Mouse (Mus musculus) intestine, postnatal 0 days (tissue): ENCODE data around the gene Sec14l1. TPM values are rescaled to one million over a fixed set of nuclear protein-coding genes. Genes with fewer than 3 reads are reported as not detected.
A peak's percentile ranks its signal among the peaks of the same experiment; 100 is the strongest.

Experiments
- ATAC-seq: fragments of 200-750 bp; cut with Nextera tagmentation; 2 replicates; pipeline ENCODE4 v1.8.0; 2017; ENCODE audit warnings: mild to moderate bottlenecking, moderate TSS enrichment, moderate library complexity
- H3K27ac ChIP-seq: fragments of 300-500 bp; sonication (generic); 2 replicates; pipeline ENCODE4 v1.5.1; 2014; ENCODE audit warnings: mild to moderate bottlenecking, low read depth, low read length, moderate library complexity
- H3K27me3 ChIP-seq: fragments of 300-500 bp; sonication (generic); replicated peaks from 2 replicates; pipeline ENCODE4 v1.6.1; 2014; ENCODE audit warnings: low read length, mixed read lengths; ENCODE audit not compliant: control insufficient read depth, insufficient read depth
- H3K36me3 ChIP-seq: fragments of 300-500 bp; sonication (generic); 2 replicates; pipeline ENCODE4 v1.6.1; 2014; ENCODE audit warnings: mild to moderate bottlenecking, moderate library complexity; ENCODE audit not compliant: control insufficient read depth, insufficient read depth
- H3K4me1 ChIP-seq: fragments of 300-500 bp; sonication (generic); replicated peaks from 2 replicates; pipeline ENCODE4 v1.6.1; 2014; ENCODE audit warnings: antibody characterized with exemption, low read length, mixed read lengths; ENCODE audit not compliant: control insufficient read depth, insufficient read depth
- H3K4me2 ChIP-seq: fragments of 300-500 bp; sonication (generic); replicated peaks from 2 replicates; pipeline ENCODE4 v1.6.1; 2014; ENCODE audit warnings: low read depth, mild to moderate bottlenecking, moderate library complexity
- H3K4me3 ChIP-seq: fragments of 300-500 bp; sonication (generic); 2 replicates; pipeline ENCODE4 v1.5.1; 2014; ENCODE audit warnings: low read depth, low read length
- H3K9ac ChIP-seq: fragments of 300-500 bp; sonication (generic); 2 replicates; pipeline ENCODE4 v1.6.1; 2014; ENCODE audit warnings: mild to moderate bottlenecking, low read depth, low read length
- H3K9me3 ChIP-seq: fragments of 300-500 bp; sonication (generic); 2 replicates; pipeline ENCODE4 v1.6.1; 2016; ENCODE audit warnings: mixed run types; ENCODE audit not compliant: control insufficient read depth
- CTCF ChIP-seq: sonication (generic); IDR thresholded peaks from 2 replicates; pipeline ENCODE4 v1.5.1; 2016; ENCODE audit warnings: low read depth, mild to moderate bottlenecking, control low read depth, antibody characterized with exemption, moderate library complexity
- WGBS: fragments of 180-500 bp; shearing (Covaris S2); extraction: QIAGEN DNeasy Blood & Tissue Kit; methylation state at CpG from one replicate; pipeline ENCODE4 v1.1.7; 2014; 5-methylcytosine and 5-hydroxymethylcytosine counted together
- polyA plus RNA-seq: library from polyadenylated mRNA; unstranded; fragments of >200 nt; fragmentation: Nextera tagmentation; extraction: Ambion mirVana; gene quantifications from 2 replicates; pipeline ENCODE4 v1.2.1, GENCODE M21; 2015

Sec14l1 gene
- polyA plus RNA-seq, 1 experiment from 2014 or later: 22.8 TPM

DNA sequence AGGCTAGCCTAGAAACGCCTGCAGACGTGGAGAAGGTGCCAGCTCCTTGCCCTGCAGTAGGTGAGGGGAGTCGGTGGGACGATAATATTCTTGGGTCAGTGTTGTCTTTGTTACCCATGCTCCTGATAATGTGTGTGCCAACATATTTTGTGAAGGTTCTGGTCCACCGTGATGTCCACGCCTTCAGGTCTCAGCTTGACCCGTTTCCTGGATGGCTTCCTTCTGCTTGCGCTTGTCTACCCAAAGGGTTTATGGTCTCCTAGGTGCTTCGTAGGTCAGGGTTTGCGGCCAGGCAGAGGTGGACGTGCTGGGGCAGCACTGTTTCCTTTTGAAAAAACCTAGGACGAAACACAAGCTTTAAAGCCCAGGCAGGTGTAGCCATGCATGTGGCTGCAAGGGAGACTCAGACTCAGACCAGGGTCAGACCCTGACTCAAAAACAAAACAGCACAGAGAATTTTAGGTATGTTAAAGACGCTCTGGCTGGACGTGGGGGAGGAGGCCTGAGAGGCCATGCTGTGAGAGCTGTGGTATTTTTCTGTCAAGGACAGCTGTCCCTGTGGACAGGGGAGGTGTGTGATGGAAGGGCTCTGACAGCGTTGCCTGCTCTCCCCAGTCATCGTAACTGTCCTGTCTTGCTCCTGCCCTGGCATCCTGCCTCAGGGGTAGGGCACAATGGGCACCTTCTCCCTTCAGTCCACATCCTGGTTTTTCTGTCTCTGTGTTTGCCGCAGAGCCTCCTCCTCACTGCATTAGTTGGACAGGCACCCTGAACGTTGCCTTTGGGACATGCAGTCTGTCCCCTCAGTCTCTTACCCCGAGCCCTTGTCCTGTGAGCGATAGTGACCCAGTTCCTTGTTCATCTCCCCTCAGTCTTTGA lies 5.6 kb downstream of the Sec14l1 start:
- no peak overlapping the region for H3K9ac ChIP-seq
- WGBS: 58% methylated on average over 20 of the region's 20 CpGs
- ATAC-seq: no peak
- H3K27me3 ChIP-seq: no peaks in the 10 kb centered on the region
- H3K4me3 ChIP-seq: no peak overlapping the region
- H3K27ac ChIP-seq: 0 out of 2 replicates have a peak overlapping the region, but pooled peaks have one; percentile 16
- no peak overlapping the region for H3K4me2 ChIP-seq
- TF ChIP-seq CTCF: no peak
- peaks cover 9% of the 10 kb centered on the region; the same call in 1 of the 2 replicates for H3K36me3 ChIP-seq
- peaks cover 5% of the 10 kb centered on the region; the same call in 1 of the 2 replicates for H3K4me1 ChIP-seq
- no peaks in the 10 kb centered on the region for H3K9me3 ChIP-seq

DNA sequence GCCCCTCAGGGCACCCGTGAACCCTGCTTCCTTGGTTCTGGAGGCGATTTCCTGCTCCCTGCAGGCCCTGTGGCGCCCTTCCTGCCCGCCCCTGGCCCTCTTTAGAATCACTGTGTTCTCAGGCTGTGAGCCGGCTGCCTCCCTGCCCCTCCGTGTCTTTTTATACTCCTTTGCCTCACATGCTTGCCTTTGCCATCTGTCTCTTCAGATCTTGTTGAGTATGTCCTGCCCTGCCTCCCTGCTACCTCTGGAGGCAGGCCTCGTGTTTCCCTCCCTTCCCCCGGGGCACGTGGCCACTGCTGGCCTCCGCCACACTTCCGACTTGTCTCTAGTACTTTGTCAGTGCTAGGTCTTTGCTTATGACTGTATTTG lies 6.2 kb downstream of the Sec14l1 start:
- Histone ChIP-seq H3K4me3 (no peak overlapping the region), H3K27me3 (no peaks in the 10 kb centered on the region), H3K4me2 (no peak overlapping the region), H3K9me3 (no peaks in the 10 kb centered on the region), H3K4me1 (peaks cover 5% of the 10 kb centered on the region; the same call in 1 of the 2 replicates), H3K36me3 (peaks cover 9% of the 10 kb centered on the region; the same call in 1 of the 2 replicates), H3K9ac (no peak overlapping the region), H3K27ac (0 out of 2 replicates have a peak overlapping the region, but pooled peaks have one; percentile 16)
- TF ChIP-seq CTCF: peak; percentile 23; the same call in 1 of the 2 replicates
- 55% methylated on average over 11 of the region's 11 CpGs for WGBS
- ATAC-seq: no peak

DNA sequence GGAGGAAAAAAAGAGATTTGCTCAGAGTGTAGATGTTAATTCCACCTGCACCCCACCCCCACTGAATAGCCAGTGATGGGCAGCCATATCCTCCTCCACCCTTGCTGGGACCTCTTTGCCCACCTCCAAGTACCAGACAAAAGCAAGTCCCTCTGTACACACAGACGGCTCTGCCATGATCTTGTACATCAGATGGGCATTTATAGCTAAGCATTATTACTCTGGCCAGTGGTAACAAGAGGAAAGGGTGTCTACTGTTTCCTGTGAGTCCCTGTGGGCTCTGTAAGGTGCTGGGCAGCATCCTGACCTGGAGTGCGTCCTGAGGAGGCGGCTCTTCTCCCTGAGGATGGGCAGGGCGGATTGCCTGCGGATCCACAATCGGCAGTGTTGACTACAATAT lies 7.0 kb downstream of the Sec14l1 start:
- H3K4me1 ChIP-seq: peaks cover 3% of the 10 kb centered on the region; the same call in 1 of the 2 replicates
- TF ChIP-seq CTCF: no peak
- no peaks in the 10 kb centered on the region for H3K27me3 ChIP-seq
- no peaks in the 10 kb centered on the region for H3K9me3 ChIP-seq
- 86% methylated on average over 6 of the region's 6 CpGs for WGBS
- H3K36me3 ChIP-seq: peaks cover 9% of the 10 kb centered on the region; the same call in 1 of the 2 replicates
- no peak overlapping the region for H3K27ac ChIP-seq
- H3K4me2 ChIP-seq: no peak overlapping the region
- H3K9ac ChIP-seq: no peak overlapping the region
- ATAC-seq: no peak
- H3K4me3 ChIP-seq: no peak overlapping the region

DNA sequence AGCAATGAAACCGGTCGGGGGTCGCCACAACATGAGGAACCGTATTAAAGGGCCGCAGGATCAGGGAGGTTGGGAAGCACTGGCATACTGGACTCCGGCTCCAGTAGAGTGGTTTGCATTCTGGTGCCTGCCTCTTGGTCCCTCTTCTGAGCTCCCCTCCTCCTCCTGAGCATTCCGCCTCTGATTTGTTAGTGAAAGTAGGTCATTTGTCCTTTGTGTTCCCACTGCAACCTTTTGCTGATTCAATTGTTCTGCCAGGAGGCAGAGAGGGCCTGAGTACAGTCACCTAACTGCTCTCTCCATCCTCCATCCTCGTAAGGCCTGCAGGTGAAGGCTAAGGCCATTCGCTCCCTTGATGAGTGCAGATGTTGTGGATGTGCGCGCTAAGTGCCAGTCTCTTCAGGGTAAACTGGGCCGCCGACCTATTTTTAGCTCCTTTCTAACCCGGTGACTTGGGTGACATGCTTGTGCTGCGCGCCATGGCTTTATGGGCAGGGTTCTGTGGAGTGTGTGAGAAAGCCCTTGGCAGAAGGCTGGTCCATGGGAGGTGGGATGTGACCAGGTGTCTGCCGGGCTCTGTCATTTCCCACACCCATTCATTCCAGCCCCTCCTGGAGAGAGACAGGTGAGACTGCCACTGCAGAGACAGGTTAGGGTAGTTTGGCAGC lies 8.6 kb downstream of the Sec14l1 start:
- Histone ChIP-seq H3K9me3 (no peaks in the 10 kb centered on the region), H3K4me3 (no peak overlapping the region), H3K4me1 (0 out of 2 replicates have a peak, but pooled peaks cover 6% of the 10 kb centered on the region), H3K4me2 (no peak overlapping the region), H3K9ac (no peak overlapping the region), H3K36me3 (peaks cover 5% of the 10 kb centered on the region; the same call in 1 of the 2 replicates), H3K27me3 (no peaks in the 10 kb centered on the region), H3K27ac (no peak overlapping the region)
- no peak for ATAC-seq
- TF ChIP-seq CTCF: no peak
- WGBS: 87% methylated on average over 17 of the region's 17 CpGs

DNA sequence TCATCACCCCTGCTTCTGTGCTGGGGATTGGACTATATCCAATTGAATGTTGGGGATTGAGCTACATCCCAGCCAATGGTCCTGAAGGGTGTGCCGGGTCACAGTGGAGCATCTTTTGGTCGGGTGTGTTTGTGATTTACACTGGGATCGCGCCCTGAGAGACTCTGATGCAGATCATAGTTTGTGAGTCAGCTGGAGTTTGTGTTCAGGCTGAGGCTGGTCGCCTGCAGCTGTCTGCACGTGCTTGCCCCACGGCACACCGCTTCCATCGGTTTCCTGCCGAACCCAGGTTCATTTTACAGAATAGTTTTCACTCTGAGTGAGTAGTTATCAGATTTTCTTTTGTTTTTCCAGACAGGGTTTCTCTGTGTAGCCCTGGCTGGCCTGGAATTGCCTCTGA lies 9.6 kb downstream of the Sec14l1 start:
- no peak overlapping the region for H3K27ac ChIP-seq
- TF ChIP-seq CTCF: no peak
- H3K4me3 ChIP-seq: no peak overlapping the region
- WGBS: 63% methylated on average over 10 of the region's 10 CpGs
- no peak overlapping the region for H3K9ac ChIP-seq
- no peak overlapping the region for H3K4me2 ChIP-seq
- no peak for ATAC-seq
- H3K27me3 ChIP-seq: no peaks in the 10 kb centered on the region
- H3K9me3 ChIP-seq: no peaks in the 10 kb centered on the region
- H3K36me3 ChIP-seq: peaks cover 5% of the 10 kb centered on the region; the same call in 1 of the 2 replicates
- 0 out of 2 replicates have a peak, but pooled peaks cover 4% of the 10 kb centered on the region for H3K4me1 ChIP-seq

DNA sequence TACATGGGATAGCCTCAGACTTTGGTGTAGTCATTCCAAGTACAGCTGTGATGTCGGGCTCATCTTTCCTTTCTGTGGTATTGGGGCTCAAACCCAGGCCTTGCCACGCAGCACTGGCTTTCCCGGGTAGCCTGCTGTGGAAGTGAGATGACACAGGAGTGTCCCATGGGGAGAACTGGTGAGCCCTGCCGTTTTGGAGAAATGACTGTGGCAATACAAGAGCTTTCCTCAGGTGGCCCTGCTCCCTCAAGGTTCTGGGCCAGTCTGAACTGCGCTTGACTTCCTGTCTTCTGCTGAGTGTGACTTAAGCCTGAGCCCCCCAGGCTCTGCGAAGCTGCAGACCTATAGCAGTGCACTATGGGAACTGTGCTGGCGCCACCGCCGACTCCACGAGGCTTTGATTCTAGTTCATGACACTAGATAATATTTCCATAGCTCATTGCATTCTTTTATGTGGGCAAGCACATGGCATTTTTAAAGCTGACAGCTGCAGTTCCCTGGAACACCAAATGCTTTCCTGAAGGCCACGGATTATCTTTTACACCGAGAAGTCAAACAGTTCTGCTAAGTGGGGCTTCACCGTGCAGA lies 12.4 kb downstream of the Sec14l1 start:
- H3K9me3 ChIP-seq: no peaks in the 10 kb centered on the region
- H3K27me3 ChIP-seq: no peaks in the 10 kb centered on the region
- ATAC-seq: no peak
- H3K4me1 ChIP-seq: 0 out of 2 replicates have a peak, but pooled peaks cover 4% of the 10 kb centered on the region
- H3K9ac ChIP-seq: no peak overlapping the region
- 56% methylated on average over 13 of the region's 13 CpGs for WGBS
- H3K4me3 ChIP-seq: no peak overlapping the region
- no peak overlapping the region for H3K27ac ChIP-seq
- TF ChIP-seq CTCF: no peak
- peaks cover under 1% of the 10 kb centered on the region for H3K36me3 ChIP-seq
- H3K4me2 ChIP-seq: no peak overlapping the region
